27 mouse cellular contexts compared by ENCODE assay signal in genomic region chr7:119554040-119554439, GRCm38 (mm10). TPM values are rescaled to one million over a fixed set of nuclear protein-coding genes. Genes with fewer than 3 reads are reported as not detected.
DNase-seq lines count a peak whose midpoint lies in the region; ATAC-seq lines count a peak whose summit lies in the region.
"Had no signal": no experiment of that assay in that cellular context is flagged by ENCODE, and none has a peak within 500 bp of the region (broad histone marks: within the 10 kb centered on the region; RNA-seq: fewer than 3 reads in every experiment).

Gene Acsm2, plus strand, starts transcription at chr7:119554340.

- 89% methylated on average over 1 of the region's 1 CpGs for WGBS in kidney, embryonic 14.5 days
- WGBS in kidney, embryonic 16.5 days, result 79% methylated on average over 1 of the region's 1 CpGs

- H3K27me3 ChIP-seq in kidney, embryonic 14.5 days (ENCODE audit: control insufficient read depth, insufficient read depth, low read length), result no peaks in the 10 kb centered on the region
- H3K27me3 ChIP-seq in kidney, embryonic 16.5 days (ENCODE audit: insufficient read depth, low read length), result no peaks in the 10 kb centered on the region
- H3K27me3 ChIP-seq: CH12.LX; embryonic facial prominence, embryonic 12.5 days; forebrain, embryonic 13.5 days; forebrain, embryonic 15.5 days; Patski had no signal

- no peak within 1 kb of the TSS for H3K4me2 ChIP-seq in kidney, embryonic 14.5 days (replicated peaks; ENCODE audit: low read depth, low read length)
- no peak within 1 kb of the TSS for H3K4me2 ChIP-seq in kidney, embryonic 16.5 days (replicated peaks; ENCODE audit: low read depth, low read length)
- H3K4me2 ChIP-seq: embryonic facial prominence, embryonic 12.5 days; forebrain, embryonic 13.5 days; forebrain, embryonic 15.5 days had no signal

- H3K9ac ChIP-seq in kidney, embryonic 14.5 days (ENCODE audit: low read depth, low read length), result no peak within 1 kb of the TSS
- no peak within 1 kb of the TSS for H3K9ac ChIP-seq in kidney, embryonic 16.5 days (replicated peaks; ENCODE audit: low read length)
- H3K9ac ChIP-seq: embryonic facial prominence, embryonic 12.5 days; forebrain, embryonic 13.5 days; forebrain, embryonic 15.5 days had no signal

- no peaks in the 10 kb centered on the region for H3K9me3 ChIP-seq in kidney, embryonic 14.5 days (ENCODE audit: control insufficient read depth, low read length)
- no peaks in the 10 kb centered on the region for H3K9me3 ChIP-seq in kidney, embryonic 16.5 days (ENCODE audit: low read length)
- H3K9me3 ChIP-seq: embryonic facial prominence, embryonic 10.5 days; embryonic facial prominence, embryonic 12.5 days; forebrain, embryonic 13.5 days; forebrain, embryonic 15.5 days; G1E had no signal

- no peak within 1 kb of the TSS for H3K4me3 ChIP-seq in kidney, embryonic 14.5 days (ENCODE audit: low read length)
- no peak within 1 kb of the TSS for H3K4me3 ChIP-seq in kidney, embryonic 16.5 days (ENCODE audit: low read length)
- H3K4me3 ChIP-seq: embryonic facial prominence, embryonic 10.5 days; embryonic facial prominence, embryonic 12.5 days; forebrain, embryonic 13.5 days; forebrain, embryonic 15.5 days had no signal

- H3K4me1 ChIP-seq in kidney, embryonic 14.5 days (ENCODE audit: control insufficient read depth, insufficient read depth, low read length), result no peaks in the 10 kb centered on the region
- H3K4me1 ChIP-seq in kidney, embryonic 16.5 days (ENCODE audit: insufficient read depth, low read length), result no peaks in the 10 kb centered on the region
- H3K4me1 ChIP-seq: embryonic facial prominence, embryonic 10.5 days; embryonic facial prominence, embryonic 12.5 days; forebrain, embryonic 13.5 days; forebrain, embryonic 15.5 days had no signal

- no peaks in the 10 kb centered on the region for H3K36me3 ChIP-seq in kidney, embryonic 14.5 days (ENCODE audit: control insufficient read depth, insufficient read depth, low read length)
- no peaks in the 10 kb centered on the region for H3K36me3 ChIP-seq in kidney, embryonic 16.5 days (ENCODE audit: insufficient read depth, low read length)
- H3K36me3 ChIP-seq: embryonic facial prominence, embryonic 10.5 days; embryonic facial prominence, embryonic 12.5 days; forebrain, embryonic 15.5 days; G1E had no signal

- H3K27ac ChIP-seq in kidney, embryonic 14.5 days (ENCODE audit: low read depth, low read length), result no peak within 1 kb of the TSS
- no peak within 1 kb of the TSS for H3K27ac ChIP-seq in kidney, embryonic 16.5 days (ENCODE audit: low read length)
- H3K27ac ChIP-seq: embryonic facial prominence, embryonic 10.5 days; embryonic facial prominence, embryonic 12.5 days; forebrain, embryonic 13.5 days; forebrain, embryonic 15.5 days had no signal

- ATAC-seq in kidney, embryonic 14.5 days (ENCODE audit: low FRiP score, low TSS enrichment), result no peak
- no peak for ATAC-seq in kidney, embryonic 16.5 days (ENCODE audit: low FRiP score, low TSS enrichment)
- ATAC-seq: activated CD4-positive, CD25-positive, alpha-beta regulatory T cell, adult 4 months; CD4-positive, CD25-positive, alpha-beta regulatory T cell, adult 4 months; forebrain, embryonic 13.5 days; forebrain, embryonic 15.5 days; Patski had no signal

- peak; percentile 4 for DNase-seq in heart, adult 11 months
- no peak for DNase-seq in heart, postnatal 4 days
- no peak for DNase-seq in kidney, postnatal 14 days
- no peak for DNase-seq in kidney, adult 11 months
- DNase-seq: adrenal gland, adult 8-10 months; adrenal gland, postnatal 14 days; adrenal gland, postnatal 36 days; B cell, adult 2 months; cerebellum, adult 11-12 months; cerebellum, adult 2 months; cerebellum, adult 9-10 months; cerebellum, postnatal 10 days; cerebellum, postnatal 25 days had no signal

RNA-seq across cellular contexts. Expression of gene Acsm2, which starts in this region (rescaled TPM):
- total RNA-seq in heart, postnatal 4 days (2021), result not detected
- polyA plus RNA-seq in kidney, embryonic 14.5 days (2014; fragmentation: Nextera tagmentation; extraction: Ambion mirVana), result 4.6 and 10.4 TPM in 2 replicates
- 54.0 and 59.8 TPM in 2 replicates for polyA plus RNA-seq in kidney, embryonic 16.5 days (2015; fragmentation: Nextera tagmentation; extraction: Ambion mirVana)
- total RNA-seq: adrenal gland, adult 8-10 months; adrenal gland, postnatal 14 days; adrenal gland, postnatal 36 days; CH12.LX had no signal
- polyA plus RNA-seq: cerebellum, adult 2 months; cortical plate, adult 2 months; embryonic facial prominence, embryonic 10.5 days; embryonic facial prominence, embryonic 12.5 days; embryonic facial prominence, embryonic 14.5 days; forebrain, embryonic 11.5 days; forebrain, embryonic 13.5 days; forebrain, embryonic 15.5 days; G1E had no signal
